Mouse (Mus musculus): ENCODE data around the gene Acin1.

GRCm38 (mm10) chr14:54674317-54674716 is 12.4 kb downstream of the Acin1 start:
- no peak for TF ChIP-seq EP300 (IDR thresholded peaks at IDR 0.05; ENCODE audit: low read depth)
- TF ChIP-seq CTCF (IDR thresholded peaks at IDR 0.05; ENCODE audit: low read depth), result no peak
